In genomic region chr6:7778642-7779404, GRCm38 (mm10) we compare ENCODE assay signal across 21 mouse cellular contexts.
A peak's percentile ranks its signal among the peaks of the same experiment; 100 is the strongest.
DNase-seq lines count a peak whose midpoint lies in the region; ATAC-seq and TF ChIP-seq lines count a peak whose summit lies in the region.
"Had no signal": no experiment of that assay in that cellular context is flagged by ENCODE, and none has a peak within 500 bp of the region (broad histone marks: within the 10 kb centered on the region; RNA-seq: fewer than 3 reads in every experiment).

No protein-coding gene starts in this region.

- no peak for ATAC-seq in megakaryocyte, adult 5-6 weeks (ENCODE audit: poor library complexity, severe bottlenecking)
- ATAC-seq in megakaryocyte-erythroid progenitor cell, adult 5-6 weeks (replicated peaks; ENCODE audit: low FRiP score, low TSS enrichment, poor library complexity, severe bottlenecking): peak; percentile 67
- ATAC-seq: forebrain, embryonic 15.5 days had no signal

- no peaks in the 10 kb centered on the region for H3K36me3 ChIP-seq in megakaryocyte, embryonic 14.5 days (replicated peaks; ENCODE audit: low read length)
- H3K36me3 ChIP-seq: embryonic facial prominence, embryonic 13.5 days; forebrain, embryonic 15.5 days; hindbrain, embryonic 15.5 days; limb, embryonic 13.5 days had no signal

- TF ChIP-seq POLR2A in brain, embryonic 14.5 days (IDR thresholded peaks at IDR 0.05; ENCODE audit: borderline replicate concordance, extremely low read depth, insufficient read depth, insufficient read length, poor library complexity, severe bottlenecking): no peak

- peak overlapping the region; percentile 75 for H3K4me3 ChIP-seq in megakaryocyte, embryonic 14.5 days (replicated peaks)
- H3K4me3 ChIP-seq: embryonic facial prominence, embryonic 13.5 days; forebrain, embryonic 15.5 days; hindbrain, embryonic 15.5 days; limb, embryonic 13.5 days had no signal

- H3K27me3 ChIP-seq in megakaryocyte, embryonic 14.5 days (replicated peaks): no peaks in the 10 kb centered on the region
- H3K27me3 ChIP-seq: embryonic facial prominence, embryonic 13.5 days; forebrain, embryonic 15.5 days; hindbrain, embryonic 15.5 days; limb, embryonic 13.5 days had no signal

- DNase-seq in brain, embryonic 14.5 days (ENCODE audit: low read depth): peak; percentile 7
- peak; percentile 21 for DNase-seq in liver
- DNase-seq in adrenal gland, adult 18-20 months (ENCODE audit: low spot score in 2 of 2): no peak
- DNase-seq in layer of hippocampus, postnatal 14 days (ENCODE audit: low spot score in 2 of 2): no peak
- no peak for DNase-seq in layer of hippocampus, postnatal 25 days (ENCODE audit: extremely low spot score in 1 of 2, low spot score in 1 of 2)
- DNase-seq: adrenal gland, postnatal 25 days; cerebellum, adult 11-12 months; heart, postnatal 10 days; kidney, adult 11 months; kidney, postnatal 36 days; lung, postnatal 14 days; midbrain, embryonic 14.5 days; right cerebral cortex, postnatal 4 days; thymus, postnatal 14 days had no signal

- H3K4me1 ChIP-seq in megakaryocyte, embryonic 14.5 days: peaks cover 60% of the 10 kb centered on the region
- H3K4me1 ChIP-seq: embryonic facial prominence, embryonic 13.5 days; forebrain, embryonic 15.5 days; hindbrain, embryonic 15.5 days had no signal

- H3K9me3 ChIP-seq in megakaryocyte, embryonic 14.5 days: no peaks in the 10 kb centered on the region
- H3K9me3 ChIP-seq: embryonic facial prominence, embryonic 13.5 days; forebrain, embryonic 15.5 days; hindbrain, embryonic 15.5 days; limb, embryonic 13.5 days had no signal

- TF ChIP-seq CTCF in brain, embryonic 14.5 days (IDR thresholded peaks at IDR 0.05; ENCODE audit: borderline replicate concordance, extremely low read depth, insufficient read depth, insufficient read length): no peak

Comparison
In these comparisons a context has a peak if more than half of its experiments do, and no peak if none do; other contexts are left out.
1. DNase-seq: peak in brain, embryonic 14.5 days (single experiment) and liver (single experiment); none in adrenal gland, adult 18-20 months (0 of 2), layer of hippocampus, postnatal 14 days (0 of 2) and layer of hippocampus, postnatal 25 days (0 of 2).